Mouse (Mus musculus) gastrocnemius, postnatal 4 days (tissue): ENCODE results near the gene Galk1. TPM values are rescaled to one million over a fixed set of nuclear protein-coding genes. Genes with fewer than 3 reads are reported as not detected.

Experiments used
- DNase-seq, 2 experiments: peaks; one replicate each; pipeline ENCODE4 v3.0.0; 2021 to 2022; ENCODE audit warnings: low spot score in 2 of 2, mixed read lengths in 2 of 2
- total RNA-seq, 2 experiments: library from RNA; stranded (reverse); gene quantifications; 2 replicates each; pipeline ENCODE4 v1.2.3; 2021

Gene Galk1
- total RNA-seq, 2 experiments from 2014 or later = 32.7 to 40.0 TPM

- DNase-seq = no peak
These were observed 29.2 kb downstream of the Galk1 start for GRCm38 (mm10) chr11:115983291-115983690.

DNA sequence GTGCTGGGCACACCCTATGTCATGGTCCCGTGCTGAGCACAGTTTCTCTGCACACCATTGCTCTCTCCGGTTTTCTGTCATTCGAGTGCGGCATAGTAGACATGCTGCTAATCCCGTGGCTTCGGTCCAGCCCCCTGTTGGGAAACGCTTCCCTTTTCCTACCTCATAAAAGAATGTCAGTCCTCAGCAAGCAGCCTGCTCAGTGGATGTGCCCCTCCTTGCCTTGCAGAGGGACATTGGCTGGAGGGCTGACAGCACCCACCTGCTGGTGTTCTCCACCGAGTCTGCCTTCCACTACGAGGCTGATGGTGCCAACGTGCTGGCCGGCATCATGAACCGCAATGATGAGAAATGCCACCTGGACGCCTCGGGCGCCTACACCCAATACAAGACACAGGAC, 30.0 kb downstream of the Galk1 start:
- DNase-seq = no peak

- DNase-seq = no peak
These were observed 37.0 kb downstream of the Galk1 start for GRCm38 (mm10) chr11:115975544-115975943.

DNA sequence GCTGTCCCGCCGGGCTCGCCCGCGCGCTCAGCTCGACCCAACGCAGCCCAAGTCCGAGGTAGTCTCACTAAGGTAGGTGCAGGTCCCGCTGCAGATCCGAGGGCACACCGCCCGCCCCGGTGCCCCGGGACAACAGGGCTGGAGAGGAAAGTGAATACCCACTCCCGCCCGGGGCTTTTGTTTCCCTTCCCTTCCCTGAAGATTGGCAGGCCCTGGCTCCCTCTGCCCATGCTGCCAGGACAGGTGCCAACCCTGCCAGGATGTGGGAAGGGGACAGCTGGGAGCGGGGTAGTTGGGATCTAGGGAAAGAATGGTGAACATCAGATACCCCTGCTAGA, 37.5 kb downstream of the Galk1 start:
- DNase-seq = no peak

- DNase-seq = no peak
These were observed 38.0 kb downstream of the Galk1 start, which contains the start of gene Itgb4 for GRCm38 (mm10) chr11:115974309-115975082. TSS of gene Itgb4 (plus strand) at chr11:115974709.

GRCm38 (mm10) chr11:115971016-115971415, 41.5 kb downstream of the Galk1 start:
- no peak for DNase-seq

DNA sequence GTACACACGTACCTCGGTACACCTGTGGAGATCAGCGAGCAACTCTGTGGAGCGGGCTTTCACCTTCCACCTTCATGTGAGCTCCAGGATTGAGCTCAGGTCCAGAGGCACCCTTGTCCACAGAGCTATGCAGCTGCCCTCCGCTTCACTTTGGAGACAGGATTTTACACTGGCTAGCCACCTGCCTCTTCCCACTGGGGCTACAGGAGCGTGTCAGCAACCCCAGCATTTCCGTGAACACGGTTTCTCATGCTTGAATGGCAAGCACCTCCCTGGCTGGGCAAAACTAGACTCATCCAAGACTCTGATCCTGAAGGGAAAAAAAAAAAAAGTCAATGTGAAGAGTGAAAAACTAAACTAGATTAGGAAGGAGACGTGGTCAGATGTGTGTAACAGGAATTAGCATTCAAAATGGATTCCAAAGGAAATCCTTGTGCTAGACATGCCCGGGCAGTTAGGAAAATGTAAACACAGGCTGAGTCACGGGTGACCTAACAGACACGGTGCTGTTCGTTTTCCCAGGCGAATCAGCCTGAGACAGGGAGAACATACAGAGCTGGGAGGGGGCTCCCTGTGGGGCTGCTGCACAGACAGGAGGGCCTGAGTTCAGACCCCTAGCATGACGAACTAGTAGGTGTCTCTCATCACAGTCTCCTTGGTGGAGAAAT, 42.4 kb downstream of the Galk1 start:
- DNase-seq = no peak

GRCm38 (mm10) chr11:115968731-115969405, 43.7 kb downstream of the Galk1 start:
- no peak for DNase-seq

DNA sequence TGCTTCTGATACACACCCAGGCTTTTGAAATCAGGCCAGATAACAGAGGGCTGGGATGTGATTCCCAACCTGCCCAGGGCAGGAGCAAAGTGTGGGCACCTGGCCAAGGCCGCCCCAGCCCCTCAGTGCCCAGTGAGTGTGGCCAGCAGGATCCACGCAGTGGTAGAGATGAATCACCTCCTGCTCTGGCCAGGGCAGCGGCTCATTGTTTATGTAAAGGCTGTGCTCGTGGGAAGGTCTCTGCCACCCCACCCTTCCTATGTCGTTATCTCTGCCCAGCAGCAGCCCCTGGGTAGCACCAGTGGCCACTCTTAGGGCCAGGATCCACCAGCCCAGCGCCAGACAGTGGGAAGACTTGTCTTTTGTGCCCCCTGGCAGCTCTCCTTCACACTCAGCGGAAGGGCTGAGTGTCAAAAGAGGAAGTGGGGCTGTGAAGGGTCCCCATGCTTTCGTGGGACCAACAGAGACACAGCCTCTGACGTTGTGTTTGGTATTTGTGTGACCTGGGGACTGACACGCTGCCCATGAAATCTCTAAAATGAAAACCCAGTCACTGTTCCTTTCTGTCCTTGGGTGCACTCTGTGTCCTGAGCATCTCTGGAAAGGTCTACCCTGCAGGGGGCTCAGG, 47.4 kb downstream of the Galk1 start:
- no peak for DNase-seq

- DNase-seq = no peak
These were observed 49.7 kb downstream of the Galk1 start for GRCm38 (mm10) chr11:115962651-115963412.

DNA sequence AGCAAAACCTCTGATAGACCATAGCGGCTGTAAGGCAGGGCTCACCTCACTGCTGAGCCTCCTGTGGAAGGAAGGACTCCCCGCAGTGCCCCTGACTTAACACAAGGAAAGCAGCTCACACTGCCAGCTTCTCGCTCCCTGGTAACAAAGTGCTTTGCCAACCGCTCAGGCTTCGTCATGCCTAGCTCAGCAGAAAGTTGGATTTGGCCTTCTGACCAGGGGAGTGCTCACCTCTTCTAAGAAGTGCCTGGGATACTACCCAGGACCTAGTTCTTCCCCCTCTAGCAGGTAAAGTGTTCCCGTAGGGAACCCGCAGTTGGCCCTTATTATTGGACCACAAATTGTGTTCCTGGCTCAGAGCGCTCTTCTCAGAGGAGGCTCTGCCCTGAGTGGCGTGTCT, 53.5 kb downstream of the Galk1 start:
- no peak for DNase-seq

Other genes starting within 250 kb of the Galk1 start
- gene Tmem94, start 247.3 kb downstream of the Galk1 start, total RNA-seq = 10 to 100 TPM; 51.9 to 57.3 TPM
- 10 to 100 TPM; 26.1 to 26.8 TPM for gene Caskin2, start 199.1 kb downstream of the Galk1 start, total RNA-seq
- 10 to 100 TPM; 15.6 to 16.9 TPM for gene Tsen54, start 198.0 kb downstream of the Galk1 start, total RNA-seq
- gene Llgl2, start 188.7 kb downstream of the Galk1 start, total RNA-seq = 10 to 100 TPM; 19.0 to 21.6 TPM
- gene Myo15b, start 154.3 kb downstream of the Galk1 start, total RNA-seq = under 1 TPM; 0.37 to 0.60 TPM
- gene Smim5, start 112.8 kb downstream of the Galk1 start, total RNA-seq = 10 to 100 TPM; 14.1 to 17.1 TPM
- under 1 TPM in 1 of 2 experiments, not detected in 1; 0.39 TPM for gene Smim6, start 100.7 kb downstream of the Galk1 start, total RNA-seq
- gene Sap30bp, start 79.4 kb downstream of the Galk1 start, total RNA-seq = 10 to 100 TPM; 25.1 to 25.7 TPM
- gene Recql5, start 79.2 kb downstream of the Galk1 start, total RNA-seq = 10 to 100 TPM in 1 of 2 experiments, 1 to 10 TPM in 1; 8.6 to 12.9 TPM
- gene Itgb4, start 38.0 kb downstream of the Galk1 start, total RNA-seq = 1 to 10 TPM; 5.1 to 6.2 TPM
- 100 to 1,000 TPM; 383 to 437 TPM for gene H3f3b, start 15.2 kb upstream of the Galk1 start, total RNA-seq
- gene Unk, start 17.6 kb upstream of the Galk1 start, total RNA-seq = 10 to 100 TPM; 25.9 to 26.0 TPM
- gene Unc13d, start 65.2 kb upstream of the Galk1 start, total RNA-seq = 1 to 10 TPM; 1.1 to 2.0 TPM
- 10 to 100 TPM; 63.0 to 63.4 TPM for gene Wbp2, start 74.3 kb upstream of the Galk1 start, total RNA-seq
- gene Trim47, start 114.5 kb upstream of the Galk1 start, total RNA-seq = 10 to 100 TPM; 48.1 to 48.8 TPM
- gene Trim65, start 118.4 kb upstream of the Galk1 start, total RNA-seq = 1 to 10 TPM; 4.2 to 4.6 TPM
- gene Mrpl38, start 126.1 kb upstream of the Galk1 start, total RNA-seq = 10 to 100 TPM; 47.0 to 50.6 TPM
- 10 to 100 TPM; 26.6 to 27.5 TPM for gene Fbf1, start 155.4 kb upstream of the Galk1 start, total RNA-seq
- gene Ten1, start 186.1 kb upstream of the Galk1 start, total RNA-seq = 10 to 100 TPM; 29.2 to 38.6 TPM
- gene Acox1, start 186.3 kb upstream of the Galk1 start, total RNA-seq = 10 to 100 TPM; 45.6 to 47.5 TPM
- under 1 TPM; 0.41 to 0.47 TPM for gene Evpl, start 225.4 kb upstream of the Galk1 start, total RNA-seq